Mouse (Mus musculus) forebrain, embryonic 15.5 days (tissue): ENCODE data around the gene Gm37240. TPM values are rescaled to one million over a fixed set of nuclear protein-coding genes. Genes with fewer than 3 reads are reported as not detected.

Source experiments
- ATAC-seq: fragments of 200-750 bp; cut with Nextera tagmentation; replicated peaks from 2 replicates; pipeline ENCODE4 v1.8.0; 2017; ENCODE audit warnings: mild to moderate bottlenecking, moderate TSS enrichment, moderate library complexity
- H3K27ac ChIP-seq: fragments of 300-500 bp; sonication (generic); replicated peaks from 2 replicates; pipeline ENCODE4 v1.5.1; 2015; ENCODE audit warnings: mild to moderate bottlenecking, inconsistent platforms
- H3K27me3 ChIP-seq: fragments of 300-500 bp; sonication (generic); 2 replicates; pipeline ENCODE4 v1.6.1; 2015; ENCODE audit warnings: inconsistent platforms
- H3K36me3 ChIP-seq: fragments of 300-500 bp; sonication (generic); 2 replicates; pipeline ENCODE4 v1.6.1; 2015; ENCODE audit warnings: mild to moderate bottlenecking, inconsistent platforms
- H3K4me1 ChIP-seq: fragments of 300-500 bp; sonication (generic); 2 replicates; pipeline ENCODE4 v1.6.1; 2015; ENCODE audit warnings: inconsistent platforms
- H3K4me2 ChIP-seq: fragments of 300-500 bp; sonication (generic); replicated peaks from 2 replicates; pipeline ENCODE4 v1.6.1; 2015; ENCODE audit warnings: mild to moderate bottlenecking, inconsistent platforms
- H3K4me3 ChIP-seq: fragments of 300-500 bp; sonication (generic); 2 replicates; pipeline ENCODE4 v1.5.1; 2015; ENCODE audit warnings: mild to moderate bottlenecking, inconsistent platforms
- H3K9ac ChIP-seq: fragments of 300-500 bp; sonication (generic); replicated peaks from 2 replicates; pipeline ENCODE4 v1.6.1; 2015; ENCODE audit warnings: mild to moderate bottlenecking, inconsistent platforms
- H3K9me3 ChIP-seq: fragments of 300-500 bp; sonication (generic); 2 replicates; pipeline ENCODE4 v1.6.1; 2016; ENCODE audit warnings: inconsistent platforms
- WGBS: fragments of 180-500 bp; shearing (Covaris S2); methylation state at CpG from one replicate; pipeline ENCODE4 v1.1.7; 2015; ENCODE audit warnings: mixed read lengths; 5-methylcytosine and 5-hydroxymethylcytosine counted together
- polyA plus RNA-seq: library from polyadenylated mRNA; unstranded; fragments of >200 nt; fragmentation: Nextera tagmentation; extraction: Ambion mirVana; gene quantifications from 2 replicates; pipeline ENCODE4 v1.2.1, GENCODE M21; 2015

Gene Gm37240
- polyA plus RNA-seq, 1 experiment from 2014 or later = 2.2 TPM

GRCm38 (mm10) chr3:85601841-85602305 lies 285.4 kb downstream of the Gm37240 start:
- H3K9ac ChIP-seq = no peak overlapping the region
- H3K4me1 ChIP-seq = peaks cover 13% of the 10 kb centered on the region; the same call in 1 of the 2 replicates
- no peak overlapping the region for H3K27ac ChIP-seq
- H3K27me3 ChIP-seq = no peaks in the 10 kb centered on the region
- H3K36me3 ChIP-seq = no peaks in the 10 kb centered on the region
- H3K4me2 ChIP-seq = no peak overlapping the region
- no peak overlapping the region for H3K4me3 ChIP-seq
- no peak for ATAC-seq
- WGBS = 26% methylated on average over 3 of the region's 3 CpGs
- H3K9me3 ChIP-seq = no peaks in the 10 kb centered on the region

- Histone ChIP-seq H3K9me3 (no peaks in the 10 kb centered on the region), H3K9ac (no peak overlapping the region), H3K36me3 (no peaks in the 10 kb centered on the region), H3K27me3 (no peaks in the 10 kb centered on the region), H3K4me1 (peaks cover 13% of the 10 kb centered on the region; the same call in 1 of the 2 replicates), H3K4me2 (no peak overlapping the region), H3K27ac (no peak overlapping the region), H3K4me3 (no peak overlapping the region)
- no peak for ATAC-seq
- 78% methylated on average over 3 of the region's 3 CpGs for WGBS
Measured at GRCm38 (mm10) chr3:85599526-85599925, 287.8 kb downstream of the Gm37240 start.

GRCm38 (mm10) chr3:85594452-85594851 lies 292.9 kb downstream of the Gm37240 start:
- no peaks in the 10 kb centered on the region for H3K27me3 ChIP-seq
- no peaks in the 10 kb centered on the region for H3K9me3 ChIP-seq
- H3K4me2 ChIP-seq = no peak overlapping the region
- no peak for ATAC-seq
- H3K9ac ChIP-seq = no peak overlapping the region
- 81% methylated on average over 3 of the region's 3 CpGs for WGBS
- H3K4me1 ChIP-seq = no peaks in the 10 kb centered on the region
- H3K4me3 ChIP-seq = no peak overlapping the region
- no peak overlapping the region for H3K27ac ChIP-seq
- no peaks in the 10 kb centered on the region for H3K36me3 ChIP-seq

- Histone ChIP-seq H3K9me3 (no peaks in the 10 kb centered on the region), H3K4me2 (no peak overlapping the region), H3K4me1 (no peaks in the 10 kb centered on the region), H3K27me3 (no peaks in the 10 kb centered on the region), H3K27ac (no peak overlapping the region), H3K36me3 (no peaks in the 10 kb centered on the region), H3K4me3 (no peak overlapping the region), H3K9ac (no peak overlapping the region)
- 97% methylated on average over 5 of the region's 5 CpGs for WGBS
- ATAC-seq = no peak
Measured at GRCm38 (mm10) chr3:85592640-85593252, 294.6 kb downstream of the Gm37240 start.

- no peak overlapping the region for H3K27ac ChIP-seq
- no peak for ATAC-seq
Measured at GRCm38 (mm10) chr3:85592067-85592466, 295.3 kb downstream of the Gm37240 start.

GRCm38 (mm10) chr3:85590090-85590754 lies 297.1 kb downstream of the Gm37240 start:
- no peaks in the 10 kb centered on the region for H3K36me3 ChIP-seq
- WGBS = 82% methylated on average over 3 of the region's 3 CpGs
- no peaks in the 10 kb centered on the region for H3K27me3 ChIP-seq
- H3K9ac ChIP-seq = no peak overlapping the region
- H3K27ac ChIP-seq = no peak overlapping the region; the same call in 1 of the 2 replicates
- no peaks in the 10 kb centered on the region for H3K9me3 ChIP-seq
- no peak overlapping the region for H3K4me3 ChIP-seq
- H3K4me2 ChIP-seq = no peak overlapping the region
- no peaks in the 10 kb centered on the region for H3K4me1 ChIP-seq
- no peak for ATAC-seq

More at GRCm38 (mm10) chr3:85592067-85592466, 295.3 kb downstream of the Gm37240 start:
- Histone ChIP-seq H3K4me2 (no peak overlapping the region), H3K4me3 (no peak overlapping the region), H3K27me3 (no peaks in the 10 kb centered on the region), H3K9ac (no peak overlapping the region), H3K4me1 (no peaks in the 10 kb centered on the region), H3K9me3 (no peaks in the 10 kb centered on the region), H3K36me3 (no peaks in the 10 kb centered on the region)
- 89% methylated on average over 4 of the region's 4 CpGs for WGBS

- WGBS = 74% methylated on average over 2 of the region's 2 CpGs
- Histone ChIP-seq H3K9me3 (no peaks in the 10 kb centered on the region), H3K36me3 (no peaks in the 10 kb centered on the region), H3K4me1 (no peaks in the 10 kb centered on the region), H3K4me2 (no peak overlapping the region), H3K27ac (no peak overlapping the region), H3K9ac (no peak overlapping the region), H3K4me3 (no peak overlapping the region), H3K27me3 (no peaks in the 10 kb centered on the region)
- ATAC-seq = no peak
Measured at GRCm38 (mm10) chr3:85588701-85589100, 298.6 kb downstream of the Gm37240 start.

- Histone ChIP-seq H3K4me2 (no peak overlapping the region), H3K9ac (no peak overlapping the region), H3K27me3 (no peaks in the 10 kb centered on the region), H3K36me3 (no peaks in the 10 kb centered on the region), H3K27ac (no peak overlapping the region), H3K4me3 (no peak overlapping the region), H3K9me3 (no peaks in the 10 kb centered on the region), H3K4me1 (no peaks in the 10 kb centered on the region)
- 90% methylated on average over 4 of the region's 4 CpGs for WGBS
- ATAC-seq = no peak
Measured at GRCm38 (mm10) chr3:85584966-85585365, 302.4 kb downstream of the Gm37240 start.

- Histone ChIP-seq H3K9me3 (no peaks in the 10 kb centered on the region), H3K27me3 (no peaks in the 10 kb centered on the region), H3K9ac (no peak overlapping the region), H3K36me3 (no peaks in the 10 kb centered on the region), H3K27ac (no peak overlapping the region), H3K4me1 (no peaks in the 10 kb centered on the region), H3K4me3 (no peak overlapping the region), H3K4me2 (no peak overlapping the region)
- ATAC-seq = no peak
- WGBS = 89% methylated on average over 5 of the region's 5 CpGs
Measured at GRCm38 (mm10) chr3:85583194-85583593, 304.1 kb downstream of the Gm37240 start.

- no peak overlapping the region for H3K9ac ChIP-seq
- no peak overlapping the region for H3K4me3 ChIP-seq
- WGBS = 87% methylated on average over 2 of the region's 2 CpGs
- H3K27ac ChIP-seq = no peak overlapping the region
- H3K4me1 ChIP-seq = no peaks in the 10 kb centered on the region
- H3K9me3 ChIP-seq = no peaks in the 10 kb centered on the region
- no peaks in the 10 kb centered on the region for H3K36me3 ChIP-seq
- H3K27me3 ChIP-seq = no peaks in the 10 kb centered on the region
- ATAC-seq = no peak
- H3K4me2 ChIP-seq = no peak overlapping the region
Measured at GRCm38 (mm10) chr3:85582726-85583125, 304.6 kb downstream of the Gm37240 start.

GRCm38 (mm10) chr3:85573864-85574830 lies 313.2 kb downstream of the Gm37240 start, which contains the start of gene Gatb:
Gatb (plus strand) TSS chr3:85574119.
- no peaks in the 10 kb centered on the region for H3K9me3 ChIP-seq
- peak; percentile 99 for ATAC-seq
- peak within 1 kb of the TSS; percentile 78 for H3K4me2 ChIP-seq
- H3K36me3 ChIP-seq = no peaks in the 10 kb centered on the region
- 3% methylated on average over 41 of the region's 41 CpGs for WGBS
- peaks cover 6% of the 10 kb centered on the region for H3K4me1 ChIP-seq
- H3K4me3 ChIP-seq = peak within 1 kb of the TSS; percentile 59
- H3K27me3 ChIP-seq = no peaks in the 10 kb centered on the region
- peak within 1 kb of the TSS; percentile 80 for H3K27ac ChIP-seq
- peak within 1 kb of the TSS; percentile 69 for H3K9ac ChIP-seq
